Mouse (Mus musculus) neural tube, embryonic 15.5 days (tissue): ENCODE results near the gene Spsb3. TPM values are rescaled to one million over a fixed set of nuclear protein-coding genes. Genes with fewer than 3 reads are reported as not detected.

Experiments
- ATAC-seq: fragments of 200-750 bp; cut with Nextera tagmentation; 2 replicates; pipeline ENCODE4 v1.8.0; 2017; ENCODE audit warnings: mild to moderate bottlenecking, moderate TSS enrichment, moderate library complexity; ENCODE audit not compliant: low FRiP score
- H3K27ac ChIP-seq: fragments of 300-500 bp; sonication (generic); replicated peaks from 2 replicates; pipeline ENCODE4 v1.5.1; 2015; ENCODE audit warnings: mild to moderate bottlenecking, inconsistent platforms
- H3K27me3 ChIP-seq: fragments of 300-500 bp; sonication (generic); replicated peaks from 2 replicates; pipeline ENCODE4 v1.6.1; 2015; ENCODE audit warnings: inconsistent platforms
- H3K36me3 ChIP-seq: fragments of 300-500 bp; sonication (generic); 2 replicates; pipeline ENCODE4 v1.6.1; 2015; ENCODE audit warnings: inconsistent platforms
- H3K4me1 ChIP-seq: fragments of 300-500 bp; sonication (generic); 2 replicates; pipeline ENCODE4 v1.6.1; 2015; ENCODE audit warnings: inconsistent platforms
- H3K4me2 ChIP-seq: fragments of 300-500 bp; sonication (generic); 2 replicates; pipeline ENCODE4 v1.6.1; 2015; ENCODE audit warnings: inconsistent platforms, mild to moderate bottlenecking, moderate library complexity
- H3K4me3 ChIP-seq: fragments of 300-500 bp; sonication (generic); replicated peaks from 2 replicates; pipeline ENCODE4 v1.5.1; 2015; ENCODE audit warnings: mild to moderate bottlenecking, inconsistent platforms
- H3K9ac ChIP-seq: fragments of 300-500 bp; sonication (generic); replicated peaks from 2 replicates; pipeline ENCODE4 v1.6.1; 2015; ENCODE audit warnings: mild to moderate bottlenecking, inconsistent platforms
- H3K9me3 ChIP-seq: fragments of 300-500 bp; sonication (generic); replicated peaks from 2 replicates; pipeline ENCODE4 v1.6.1; 2016; ENCODE audit warnings: inconsistent platforms
- WGBS: fragments of 180-500 bp; shearing (Covaris S2); methylation state at CpG from one replicate; pipeline ENCODE4 v1.1.7; 2015; ENCODE audit warnings: mixed read lengths; 5-methylcytosine and 5-hydroxymethylcytosine counted together
- polyA plus RNA-seq: library from polyadenylated mRNA; unstranded; fragments of >200 nt; fragmentation: Nextera tagmentation; extraction: Ambion mirVana; gene quantifications from 2 replicates; pipeline ENCODE4 v1.2.1, GENCODE M21; 2015

The Spsb3 gene
- polyA plus RNA-seq, 1 experiment from 2014 or later: 84.2 TPM

DNA sequence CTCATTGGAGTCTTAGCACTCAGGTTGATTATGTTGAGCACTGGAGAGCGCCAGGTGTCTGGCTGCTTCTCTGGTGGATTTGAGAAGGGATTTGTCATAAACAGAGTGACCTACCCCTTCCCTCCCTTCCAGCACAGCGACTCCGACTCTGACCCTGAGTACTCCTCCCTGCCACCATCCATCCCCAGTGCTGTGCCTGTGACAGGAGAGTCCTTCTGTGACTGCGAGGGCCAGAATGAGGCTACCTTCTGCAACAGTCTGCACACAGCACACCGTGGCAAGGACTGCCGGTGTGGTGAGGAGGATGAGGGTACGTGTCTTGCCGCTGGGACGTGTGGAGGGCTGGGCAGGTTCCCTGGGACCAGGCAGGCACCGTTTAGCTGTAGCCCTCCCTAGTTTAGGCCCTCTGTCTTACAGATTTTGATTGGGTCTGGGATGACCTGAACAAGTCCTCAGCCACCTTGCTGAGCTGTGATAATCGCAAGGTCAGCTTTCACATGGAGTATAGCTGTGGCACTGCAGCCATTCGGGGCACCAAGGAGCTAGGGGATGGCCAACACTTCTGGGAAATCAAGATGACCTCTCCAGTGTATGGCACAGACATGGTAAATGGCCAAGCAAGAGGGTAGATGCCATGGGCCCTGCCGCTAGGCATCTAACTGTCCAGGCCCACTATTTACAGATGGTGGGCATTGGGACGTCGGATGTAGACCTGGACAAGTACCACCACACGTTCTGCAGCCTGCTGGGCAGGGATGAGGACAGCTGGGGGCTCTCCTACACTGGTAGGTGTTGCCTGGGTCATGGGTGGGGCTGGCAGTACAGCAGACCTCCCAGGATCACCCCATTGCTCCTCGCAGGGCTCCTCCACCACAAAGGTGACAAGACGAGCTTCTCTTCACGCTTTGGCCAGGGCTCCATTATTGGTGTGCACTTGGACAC lies 4.0 kb downstream of the Spsb3 start:
- peaks cover 62% of the 10 kb centered on the region for H3K4me1 ChIP-seq
- no peak overlapping the region for H3K27ac ChIP-seq
- 89% methylated on average over 19 of the region's 19 CpGs for WGBS
- no peak for ATAC-seq
- peaks cover 48% of the 10 kb centered on the region for H3K36me3 ChIP-seq
- no peaks in the 10 kb centered on the region for H3K27me3 ChIP-seq
- H3K4me2 ChIP-seq: no peak overlapping the region
- no peaks in the 10 kb centered on the region for H3K9me3 ChIP-seq
- H3K4me3 ChIP-seq: no peak overlapping the region
- H3K9ac ChIP-seq: no peak overlapping the region

DNA sequence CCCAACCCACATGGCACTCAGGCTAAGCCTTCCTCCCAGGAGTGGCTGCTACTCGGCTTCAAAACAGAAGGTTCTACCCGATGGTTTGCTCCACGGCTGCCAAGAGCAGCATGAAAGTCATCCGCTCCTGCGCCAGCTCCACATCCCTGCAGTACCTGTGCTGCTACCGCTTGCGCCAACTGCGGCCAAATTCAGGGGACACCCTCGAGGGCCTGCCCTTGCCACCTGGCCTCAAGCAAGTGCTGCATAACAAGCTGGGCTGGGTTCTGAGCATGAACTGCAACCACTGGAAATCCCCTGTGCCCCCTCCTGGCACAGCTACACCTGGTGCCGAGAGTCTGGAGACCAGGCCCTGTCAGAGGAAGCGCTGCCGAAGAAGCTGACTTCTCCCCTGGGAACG lies 4.9 kb downstream of the Spsb3 start:
- no peak overlapping the region for H3K9ac ChIP-seq
- peaks cover 48% of the 10 kb centered on the region for H3K36me3 ChIP-seq
- no peak for ATAC-seq
- 85% methylated on average over 13 of the region's 13 CpGs for WGBS
- H3K4me1 ChIP-seq: peaks cover 65% of the 10 kb centered on the region
- no peak overlapping the region for H3K4me2 ChIP-seq
- no peaks in the 10 kb centered on the region for H3K27me3 ChIP-seq
- H3K4me3 ChIP-seq: no peak overlapping the region
- H3K9me3 ChIP-seq: no peaks in the 10 kb centered on the region
- no peak overlapping the region for H3K27ac ChIP-seq

DNA sequence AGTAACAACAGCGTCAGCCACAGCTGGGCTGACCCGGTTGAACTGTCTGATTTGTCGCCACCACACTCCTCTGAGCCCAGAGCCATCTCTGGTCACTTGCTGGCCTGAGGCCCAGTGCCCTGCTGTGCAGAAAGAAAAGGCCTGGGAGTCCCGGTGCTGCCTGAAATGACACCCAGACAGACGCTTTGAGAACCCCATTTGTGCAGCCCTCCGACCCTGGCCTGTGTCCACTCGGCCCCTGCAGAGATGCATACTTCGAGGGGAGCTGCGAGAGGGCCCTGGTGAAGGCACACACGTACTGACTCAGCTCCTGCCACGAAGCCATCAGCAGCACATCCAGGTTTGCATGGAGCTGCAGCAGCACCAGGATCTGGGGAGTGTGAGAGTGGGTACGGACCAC lies 6.3 kb downstream of the Spsb3 start:
- peaks cover 70% of the 10 kb centered on the region for H3K4me1 ChIP-seq
- no peak overlapping the region for H3K4me2 ChIP-seq
- no peak for ATAC-seq
- no peak overlapping the region for H3K27ac ChIP-seq
- no peaks in the 10 kb centered on the region for H3K9me3 ChIP-seq
- peaks cover 54% of the 10 kb centered on the region for H3K36me3 ChIP-seq
- no peak overlapping the region for H3K4me3 ChIP-seq
- H3K27me3 ChIP-seq: no peaks in the 10 kb centered on the region
- no peak overlapping the region for H3K9ac ChIP-seq
- 93% methylated on average over 12 of the region's 12 CpGs for WGBS

DNA sequence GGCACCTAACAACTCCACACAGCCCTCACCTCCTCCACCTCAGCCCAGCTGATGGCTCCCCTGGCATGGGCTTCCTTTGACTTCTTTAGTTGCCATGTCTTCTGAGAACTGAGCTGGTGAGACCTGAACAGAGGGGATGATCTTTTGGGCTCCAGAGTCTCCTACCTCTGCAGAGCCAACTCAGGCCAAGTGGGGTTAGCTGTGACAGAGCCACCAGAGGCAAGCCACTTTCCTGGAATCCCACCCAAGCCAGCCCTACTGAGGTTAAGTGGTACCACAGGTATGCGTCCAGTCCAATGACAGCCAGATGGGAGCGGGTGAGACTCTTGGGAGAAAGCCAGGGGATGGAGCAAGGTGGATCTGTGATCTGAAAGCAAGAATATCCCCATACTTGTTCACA lies 6.8 kb downstream of the Spsb3 start:
- Histone ChIP-seq H3K4me3 (0 out of 2 replicates have a peak overlapping the region, but pooled peaks have one; percentile 87), H3K27ac (no peak overlapping the region), H3K4me1 (peaks cover 70% of the 10 kb centered on the region), H3K9ac (no peak overlapping the region), H3K36me3 (peaks cover 59% of the 10 kb centered on the region), H3K9me3 (no peaks in the 10 kb centered on the region), H3K4me2 (peak overlapping the region; percentile 99; the same call in 1 of the 2 replicates), H3K27me3 (no peaks in the 10 kb centered on the region)
- no peak for ATAC-seq
- 98% methylated on average over 2 of the region's 2 CpGs for WGBS

DNA sequence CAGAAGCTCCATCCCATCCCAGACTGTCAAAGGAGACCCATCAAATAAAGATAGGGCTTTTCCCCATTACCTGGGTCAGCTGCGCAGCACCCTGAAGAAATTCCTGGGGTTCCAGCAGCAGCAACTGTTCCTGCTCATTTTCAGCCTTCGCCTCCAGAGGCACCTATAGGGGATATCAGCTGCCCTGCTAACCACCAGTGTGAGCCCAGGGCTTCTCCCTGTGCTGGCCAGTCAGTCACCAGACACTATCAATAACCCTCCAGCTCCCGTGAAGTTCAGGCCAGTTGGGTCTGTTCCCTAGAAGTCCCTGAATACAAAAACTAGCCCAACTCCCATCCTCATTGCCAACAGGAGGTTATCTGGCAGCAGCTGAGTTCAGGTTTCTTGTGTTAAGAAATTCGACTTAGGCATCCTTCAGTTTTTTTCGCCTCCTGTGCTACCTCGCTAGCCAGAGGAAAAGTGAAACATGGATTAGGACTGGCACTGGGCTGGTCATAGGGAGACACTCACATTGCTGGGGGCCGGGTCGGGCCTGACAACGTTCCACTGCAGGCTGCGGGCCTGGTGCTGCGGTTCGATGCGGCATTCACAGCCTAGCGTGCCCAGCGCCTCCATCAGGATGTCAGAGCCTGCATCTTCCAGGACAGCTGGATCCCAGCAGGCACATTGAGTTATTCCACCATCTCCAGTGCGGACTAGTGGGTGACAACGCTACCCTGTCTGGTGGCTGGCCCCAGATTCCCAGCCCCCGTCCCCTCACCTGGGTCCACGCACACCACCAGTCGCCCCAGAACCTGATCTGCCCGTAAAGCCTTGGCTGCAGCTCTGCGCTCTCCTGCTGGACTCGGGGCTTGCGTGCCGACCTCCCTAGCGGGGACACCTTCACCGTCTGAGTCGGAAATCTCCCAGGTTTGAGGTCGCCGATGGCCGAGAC lies 7.9 kb downstream of the Spsb3 start:
- WGBS: 12% methylated on average over 31 of the region's 31 CpGs
- ATAC-seq: peak; percentile 33
- Histone ChIP-seq H3K4me1 (peaks cover 65% of the 10 kb centered on the region), H3K4me3 (peak overlapping the region; percentile 87), H3K27ac (peak overlapping the region; percentile 88), H3K4me2 (peak overlapping the region; percentile 99), H3K9ac (peak overlapping the region; percentile 93), H3K36me3 (peaks cover 60% of the 10 kb centered on the region), H3K9me3 (no peaks in the 10 kb centered on the region), H3K27me3 (no peaks in the 10 kb centered on the region)

DNA sequence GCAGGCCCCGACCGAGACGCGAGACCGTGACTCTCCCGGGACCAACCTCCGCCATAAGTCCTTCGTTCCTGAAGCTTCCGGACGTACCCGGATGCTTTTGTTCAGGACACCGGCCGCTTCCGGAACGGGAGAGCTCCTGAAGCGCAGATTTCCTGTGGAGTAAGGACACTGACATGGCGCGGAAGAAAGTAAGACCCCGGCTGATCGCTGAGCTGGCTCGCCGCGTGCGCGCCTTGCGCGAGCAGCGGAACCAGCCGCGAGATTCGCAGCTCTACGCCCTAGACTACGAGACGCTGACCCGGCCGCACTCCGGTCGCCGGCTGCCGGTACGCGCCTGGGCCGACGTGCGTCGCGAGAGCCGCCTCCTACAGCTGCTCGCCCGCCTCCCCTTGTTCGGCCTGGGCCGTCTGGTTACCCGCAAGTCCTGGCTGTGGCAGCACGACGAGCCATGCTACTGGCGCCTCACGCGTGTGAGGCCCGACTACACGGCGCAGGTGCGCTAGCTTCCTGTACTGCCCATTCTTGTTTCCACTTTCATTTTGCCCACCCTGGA lies 8.6 kb downstream of the Spsb3 start, which contains the start of the genes Eme2 and Mrps34:
TSS of gene Eme2 (minus strand) at position 93 of the 553 bp plus-strand sequence.
TSS of gene Mrps34 (plus strand) at position 122 of the 553 bp plus-strand sequence.
- H3K27ac ChIP-seq: peak within 1 kb of the TSS; percentile 88
- H3K4me1 ChIP-seq: peaks cover 61% of the 10 kb centered on the region
- peak within 1 kb of the TSS; percentile 87 for H3K4me3 ChIP-seq
- peak within 1 kb of the TSS; percentile 99 for H3K4me2 ChIP-seq
- peak; percentile 68 for ATAC-seq
- peaks cover 63% of the 10 kb centered on the region for H3K36me3 ChIP-seq
- peak within 1 kb of the TSS; percentile 93 for H3K9ac ChIP-seq
- no peaks in the 10 kb centered on the region for H3K9me3 ChIP-seq
- WGBS: under 1% methylated on average over 62 of the region's 62 CpGs
- H3K27me3 ChIP-seq: no peaks in the 10 kb centered on the region

DNA sequence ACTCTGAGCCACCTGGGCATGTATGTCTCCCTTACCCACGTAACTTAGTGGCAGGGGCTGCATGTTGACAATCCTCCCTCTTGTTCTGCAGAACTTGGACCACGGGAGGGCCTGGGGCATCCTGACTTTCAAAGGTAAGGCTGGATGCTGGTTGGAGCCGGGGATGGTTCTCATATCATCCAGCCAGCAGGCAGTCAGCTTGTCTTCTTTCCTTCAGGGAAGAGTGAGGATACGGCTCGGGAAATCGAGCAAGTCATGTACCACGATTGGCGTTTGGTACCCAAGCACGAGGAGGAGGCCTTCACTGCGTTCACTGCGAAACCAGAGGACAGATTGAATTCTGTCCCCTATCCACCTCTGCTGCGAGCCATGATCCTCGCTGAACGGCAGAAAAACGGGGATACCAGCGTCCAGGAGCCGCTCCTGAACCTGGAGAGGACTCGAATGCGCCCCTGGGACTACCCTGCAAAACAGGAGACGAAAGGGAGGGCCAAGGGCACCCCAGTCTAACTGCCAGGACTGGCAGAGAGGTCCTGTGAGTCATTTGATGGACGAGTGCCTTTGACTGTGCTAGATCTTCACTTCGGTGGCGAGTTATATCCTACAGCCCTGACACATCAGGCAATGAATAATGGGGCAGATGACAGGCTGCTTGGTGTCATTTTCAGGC lies 9.3 kb downstream of the Spsb3 start:
- Histone ChIP-seq H3K4me3 (peak overlapping the region; percentile 87), H3K9me3 (no peaks in the 10 kb centered on the region), H3K27me3 (no peaks in the 10 kb centered on the region), H3K4me2 (peak overlapping the region; percentile 99), H3K4me1 (peaks cover 54% of the 10 kb centered on the region), H3K27ac (peak overlapping the region; percentile 88), H3K36me3 (peaks cover 63% of the 10 kb centered on the region), H3K9ac (peak overlapping the region; percentile 93)
- ATAC-seq: no peak
- WGBS: 10% methylated on average over 23 of the region's 23 CpGs

DNA sequence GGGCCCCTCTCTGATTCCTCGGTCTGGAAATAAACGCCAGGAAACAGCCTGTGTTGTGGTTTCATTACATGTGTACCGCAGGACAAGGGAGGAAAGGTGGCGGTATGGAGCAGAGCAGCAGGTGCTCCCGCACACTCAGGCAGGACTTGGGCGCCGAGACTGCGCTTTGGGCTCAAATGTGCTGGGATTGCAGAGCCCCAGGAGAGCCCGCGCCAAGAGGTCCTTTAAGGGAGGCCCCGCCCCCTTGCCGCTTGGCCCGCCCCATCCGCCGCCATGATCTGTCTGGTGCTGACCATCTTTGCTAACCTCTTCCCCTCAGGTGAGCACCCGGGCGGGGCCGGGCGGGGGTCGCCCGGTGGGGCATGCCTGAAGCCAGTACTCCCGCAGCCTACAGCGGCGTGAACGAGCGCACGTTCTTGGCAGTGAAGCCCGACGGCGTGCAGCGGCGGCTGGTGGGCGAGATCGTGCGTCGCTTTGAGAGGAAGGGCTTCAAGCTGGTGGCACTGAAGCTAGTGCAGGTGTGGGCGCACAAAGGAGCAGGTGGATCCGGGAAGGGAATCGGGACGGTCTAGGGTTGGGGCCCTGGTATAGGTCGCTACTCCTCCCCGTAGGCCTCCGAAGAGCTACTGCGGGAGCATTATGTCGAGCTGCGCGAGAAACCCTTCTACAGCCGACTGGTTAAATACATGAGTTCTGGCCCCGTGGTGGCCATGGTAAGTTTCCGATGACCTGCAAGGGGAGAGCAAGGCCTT lies 10.0 kb downstream of the Spsb3 start, which contains the start of gene Nme3:
TSS of gene Nme3 (plus strand) at position 260 of the 752 bp plus-strand sequence.
- H3K4me1 ChIP-seq: peaks cover 52% of the 10 kb centered on the region
- peaks cover 63% of the 10 kb centered on the region for H3K36me3 ChIP-seq
- H3K27me3 ChIP-seq: no peaks in the 10 kb centered on the region
- peak within 1 kb of the TSS; percentile 87 for H3K4me3 ChIP-seq
- H3K9ac ChIP-seq: peak within 1 kb of the TSS; percentile 93
- H3K27ac ChIP-seq: peak within 1 kb of the TSS; percentile 88
- WGBS: 1% methylated on average over 50 of the region's 50 CpGs
- peak within 1 kb of the TSS; percentile 99 for H3K4me2 ChIP-seq
- H3K9me3 ChIP-seq: no peaks in the 10 kb centered on the region
- ATAC-seq: peak; percentile 72

DNA sequence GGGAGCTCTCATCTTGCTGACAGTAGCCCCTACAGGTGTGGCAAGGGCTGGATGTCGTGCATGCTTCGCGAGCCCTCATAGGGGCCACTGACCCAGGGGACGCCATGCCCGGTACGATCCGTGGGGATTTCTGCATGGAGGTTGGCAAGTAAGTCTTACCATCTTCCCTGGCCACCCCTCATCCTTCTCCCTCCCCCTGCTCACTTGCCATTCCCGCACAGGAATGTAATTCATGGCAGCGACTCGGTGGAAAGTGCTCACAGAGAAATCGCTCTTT lies 10.5 kb downstream of the Spsb3 start:
- WGBS: 23% methylated on average over 11 of the region's 11 CpGs
- Histone ChIP-seq H3K9ac (peak overlapping the region; percentile 93), H3K36me3 (peaks cover 64% of the 10 kb centered on the region), H3K4me3 (peak overlapping the region; percentile 87), H3K4me1 (peaks cover 51% of the 10 kb centered on the region), H3K9me3 (no peaks in the 10 kb centered on the region), H3K27ac (peak overlapping the region; percentile 88), H3K27me3 (no peaks in the 10 kb centered on the region), H3K4me2 (peak overlapping the region; percentile 99)
- ATAC-seq: peak; percentile 9; the same call in 1 of the 2 replicates

DNA sequence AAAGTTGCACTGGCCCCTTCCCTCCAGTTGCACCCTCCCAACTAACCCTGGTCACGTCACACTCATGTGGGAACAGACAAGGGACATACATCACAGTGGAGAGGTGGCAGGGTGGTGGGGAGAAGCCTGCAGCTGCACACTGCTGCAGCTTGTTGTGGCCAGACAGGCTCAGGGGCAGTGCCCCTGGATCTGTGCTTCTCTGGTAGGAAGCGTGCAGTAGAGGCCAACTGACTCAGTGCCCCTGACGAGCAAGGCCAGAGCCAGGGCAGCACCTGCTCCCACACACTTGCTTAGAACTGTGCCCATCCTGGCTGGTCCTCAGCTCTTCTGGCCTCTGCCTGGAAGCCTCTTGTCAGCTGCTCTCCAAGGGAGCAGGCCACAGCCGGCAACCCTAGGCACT lies 11.2 kb downstream of the Spsb3 start:
- Histone ChIP-seq H3K27ac (no peak overlapping the region), H3K4me1 (peaks cover 51% of the 10 kb centered on the region), H3K27me3 (no peaks in the 10 kb centered on the region), H3K36me3 (peaks cover 64% of the 10 kb centered on the region), H3K9ac (peak overlapping the region; percentile 93), H3K4me3 (peak overlapping the region; percentile 87), H3K9me3 (no peaks in the 10 kb centered on the region), H3K4me2 (peak overlapping the region; percentile 99)
- ATAC-seq: no peak
- 76% methylated on average over 4 of the region's 4 CpGs for WGBS
